Mouse (Mus musculus) kidney, adult 11 months (tissue): ENCODE data around the gene Gm6588.
"Not testable (repeated sequence)": the region's sequence is repeated elsewhere in the genome, so short reads cannot be mapped to it uniquely, and the experiment has no call there.

Source experiments
- DNase-seq: peaks from one replicate; pipeline ENCODE4 v3.0.0; 2022

Gm6588 gene

DNA sequence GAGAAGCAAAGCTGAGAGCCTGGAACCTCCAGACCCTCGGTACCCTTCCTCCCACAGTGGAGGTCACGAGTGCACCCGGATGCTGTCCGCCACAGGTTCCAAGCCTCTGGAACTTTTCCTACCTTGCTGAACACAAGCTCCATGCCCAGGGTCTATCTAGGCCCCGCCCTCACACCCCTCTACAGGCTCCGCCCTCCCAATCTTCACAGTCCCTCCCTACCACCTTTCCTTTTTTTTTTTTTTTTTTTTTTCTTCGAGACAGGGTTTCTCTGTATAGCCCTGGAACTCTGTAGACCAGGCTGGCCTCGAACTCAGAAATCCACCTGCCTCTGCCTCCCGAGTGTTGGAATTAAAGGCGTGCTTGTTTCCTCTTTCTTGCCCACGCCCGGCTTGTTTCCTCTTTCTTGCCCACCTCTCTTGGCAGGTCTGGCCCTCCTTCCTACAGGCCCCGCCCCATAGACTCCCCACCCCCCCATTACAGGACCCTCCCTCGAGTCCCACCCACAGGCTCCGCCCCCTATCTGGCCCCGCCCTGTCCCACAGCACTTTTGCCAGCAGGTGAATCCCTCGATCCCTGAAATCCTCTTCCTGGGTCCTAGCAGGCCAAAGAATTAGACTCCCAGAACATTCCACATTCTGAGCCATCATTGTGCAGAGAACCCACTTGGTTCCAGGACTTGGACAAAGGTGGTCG lies at the start of gene Gm6588:
Gene Gm6588 (plus strand): TSS at position 680 of the 694 bp plus-strand sequence.
- no peak for DNase-seq

DNA sequence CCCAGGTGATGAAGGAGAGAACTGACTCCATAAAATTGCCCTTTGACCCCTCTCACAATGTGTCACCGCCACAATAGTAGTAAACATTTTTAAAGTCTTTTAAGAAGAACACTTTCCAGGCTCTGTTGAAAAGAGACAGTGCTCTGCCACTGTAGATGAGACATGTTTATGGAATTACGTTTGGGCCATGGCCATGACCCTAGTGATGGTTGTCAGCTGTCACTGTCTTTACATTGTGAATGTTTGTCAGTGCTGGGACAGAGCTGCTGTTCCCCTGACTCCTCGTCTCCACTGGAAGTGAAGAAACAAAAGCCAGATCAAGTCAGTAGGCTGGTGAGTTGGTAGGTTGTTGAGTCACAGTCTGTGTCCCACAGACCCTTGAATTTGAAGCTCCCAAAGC lies 46.8 kb upstream of the Gm6588 start:
- DNase-seq = no peak

DNA sequence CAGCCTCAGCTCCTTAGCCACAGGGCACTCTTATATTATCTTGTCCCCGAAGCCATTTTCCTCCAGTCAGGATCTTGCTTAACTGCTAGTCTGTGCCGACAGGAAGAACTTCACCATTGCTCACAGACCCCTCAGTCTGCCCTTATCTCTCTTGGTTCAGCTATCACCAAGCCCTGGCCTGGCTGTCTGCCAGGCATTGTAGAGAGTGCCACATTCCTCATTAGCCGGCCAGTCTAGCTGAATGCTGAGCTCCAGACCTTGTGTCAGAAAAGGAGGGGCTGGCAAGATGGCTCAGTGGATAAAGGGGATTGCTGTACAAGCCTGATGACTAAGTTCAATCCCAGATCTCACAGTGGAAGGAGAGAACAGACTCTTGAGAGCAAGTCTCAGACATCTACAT lies 43.2 kb upstream of the Gm6588 start:
- no peak for DNase-seq

DNA sequence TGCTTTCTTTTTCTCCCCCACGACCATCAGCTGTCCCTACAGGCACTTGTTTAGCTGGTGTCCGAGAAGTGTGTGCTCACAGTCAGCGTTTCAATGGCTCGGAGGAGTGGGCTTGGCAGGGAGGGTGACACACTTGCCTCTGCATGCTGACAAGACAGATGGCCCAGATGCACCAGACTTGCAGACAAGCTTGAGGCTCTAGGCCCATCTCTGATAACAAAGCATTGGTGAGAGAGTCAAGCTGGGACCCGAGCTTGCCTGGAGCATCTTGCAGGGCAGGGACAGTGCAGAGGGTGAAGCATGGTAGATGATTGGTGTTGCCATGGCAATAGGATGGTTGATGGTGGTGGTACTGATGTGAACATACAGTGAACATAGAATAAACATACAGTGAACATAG lies 40.0 kb upstream of the Gm6588 start:
- DNase-seq = no peak

DNA sequence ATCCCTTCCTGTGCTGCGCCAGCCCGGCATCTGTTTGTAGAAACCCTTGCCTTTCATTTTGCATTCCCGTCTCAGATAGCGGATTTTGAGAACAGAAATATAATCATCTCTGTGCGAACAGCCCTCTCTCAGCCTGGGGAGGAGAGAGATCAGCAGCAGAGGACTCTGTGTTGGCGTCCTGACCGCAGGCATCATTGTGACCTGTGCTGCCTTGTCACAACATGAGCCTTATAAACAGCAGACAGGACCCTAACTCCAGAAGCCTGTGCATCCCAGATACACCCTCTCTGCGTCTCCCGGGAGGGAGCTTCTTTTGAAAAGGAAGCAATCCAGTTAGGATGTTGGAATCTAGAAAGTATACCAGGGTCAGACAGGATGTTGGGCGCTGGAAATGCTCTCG lies 38.2 kb upstream of the Gm6588 start:
- DNase-seq = no peak

DNA sequence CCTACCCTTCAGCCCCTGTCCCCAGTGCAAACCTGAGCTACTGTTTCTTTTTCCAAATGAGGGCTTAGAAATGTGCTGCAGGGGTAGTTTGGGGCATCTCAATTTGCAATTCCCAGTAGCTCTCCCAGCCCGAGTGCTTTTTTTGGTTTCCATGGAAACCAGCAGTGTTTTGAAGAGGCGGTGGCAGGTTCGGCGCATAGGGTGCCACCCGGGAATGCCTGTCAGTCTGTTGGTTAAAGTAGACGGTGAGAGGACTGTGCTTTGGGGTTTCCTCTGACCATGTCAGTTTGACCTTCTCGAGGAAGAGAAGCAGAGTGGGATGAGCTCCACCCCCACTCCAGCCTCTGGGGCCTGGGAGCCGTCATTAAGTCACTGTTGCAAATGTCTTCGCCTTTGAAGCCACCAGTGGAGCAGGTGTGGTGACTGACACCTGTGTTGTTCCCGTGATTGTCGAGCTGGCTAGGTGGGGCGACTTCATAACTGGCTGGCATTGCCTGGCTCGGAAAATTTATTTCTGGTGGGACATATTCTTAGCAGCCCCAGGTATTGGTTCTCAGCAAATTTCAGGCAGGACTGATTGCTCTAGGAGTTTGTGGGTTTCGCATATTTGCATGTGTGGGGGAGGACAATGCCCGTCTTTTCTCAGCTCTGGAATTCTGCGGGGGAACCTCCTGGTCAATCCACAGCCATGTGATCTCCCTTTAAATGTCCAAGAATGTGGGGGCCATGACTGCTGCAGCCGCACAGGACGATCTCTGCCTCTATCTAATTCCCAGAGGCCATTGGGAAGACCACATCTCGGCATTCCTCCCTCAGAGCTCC lies 37.5 kb upstream of the Gm6588 start:
- no peak for DNase-seq

DNA sequence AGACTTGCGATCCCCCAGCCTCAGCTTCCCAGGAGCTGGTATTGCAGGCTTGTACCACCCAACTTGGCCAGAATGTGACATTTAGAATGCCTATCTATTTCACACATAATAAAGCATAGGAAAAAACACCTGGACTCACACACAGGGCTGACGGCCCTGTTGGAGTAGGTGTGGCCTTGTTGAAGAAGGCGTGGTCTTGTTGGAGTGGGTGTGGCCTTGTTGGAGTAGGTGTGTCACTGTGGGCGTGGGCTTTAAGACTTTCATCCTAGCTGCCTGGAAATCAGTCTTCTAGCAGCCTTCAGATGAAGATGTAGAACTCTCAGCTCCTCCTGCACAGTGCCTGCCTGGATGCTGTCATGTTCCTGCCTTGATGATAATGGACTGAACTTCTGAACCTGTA lies 36.4 kb upstream of the Gm6588 start:
- DNase-seq = not testable (repeated sequence)

DNA sequence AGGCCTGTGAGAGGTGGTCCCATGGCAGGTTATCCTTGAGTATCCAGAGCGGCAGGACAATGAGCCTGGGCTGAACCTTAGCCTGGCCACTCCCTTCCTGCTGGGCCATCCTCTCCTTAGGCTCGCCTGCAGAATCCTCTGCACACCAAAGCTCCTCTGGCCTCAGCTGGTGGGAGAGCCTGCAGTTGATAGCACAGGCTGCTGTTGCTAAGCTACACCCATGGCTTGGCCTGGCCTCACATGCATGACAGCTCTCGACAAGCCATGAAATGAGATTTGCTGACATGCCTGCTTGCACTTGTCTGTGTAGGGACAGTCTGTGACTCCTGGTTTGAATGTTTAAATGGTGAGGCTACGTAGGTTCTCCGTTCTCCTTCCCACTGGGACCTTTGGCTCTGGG lies 32.6 kb upstream of the Gm6588 start:
- no peak for DNase-seq

DNA sequence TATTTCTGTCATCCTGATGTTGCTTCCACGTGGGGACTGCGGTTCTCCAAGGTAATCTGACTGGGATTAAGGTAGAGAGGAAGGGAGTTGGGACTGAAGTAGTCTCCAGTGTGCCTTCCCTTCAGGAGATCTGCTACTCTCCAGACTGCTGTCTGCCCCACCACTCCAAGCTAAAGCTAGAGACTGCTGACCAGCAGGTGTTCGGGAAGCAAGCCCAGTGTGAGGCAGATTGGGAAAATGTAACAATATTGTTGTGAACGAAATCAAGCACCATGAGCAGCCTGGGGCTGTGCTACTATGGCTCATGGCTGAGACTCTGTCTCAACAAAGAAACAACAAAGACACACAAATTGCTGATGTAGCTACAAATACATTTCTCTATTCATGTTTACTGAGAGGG lies 31.2 kb upstream of the Gm6588 start:
- no peak for DNase-seq

DNA sequence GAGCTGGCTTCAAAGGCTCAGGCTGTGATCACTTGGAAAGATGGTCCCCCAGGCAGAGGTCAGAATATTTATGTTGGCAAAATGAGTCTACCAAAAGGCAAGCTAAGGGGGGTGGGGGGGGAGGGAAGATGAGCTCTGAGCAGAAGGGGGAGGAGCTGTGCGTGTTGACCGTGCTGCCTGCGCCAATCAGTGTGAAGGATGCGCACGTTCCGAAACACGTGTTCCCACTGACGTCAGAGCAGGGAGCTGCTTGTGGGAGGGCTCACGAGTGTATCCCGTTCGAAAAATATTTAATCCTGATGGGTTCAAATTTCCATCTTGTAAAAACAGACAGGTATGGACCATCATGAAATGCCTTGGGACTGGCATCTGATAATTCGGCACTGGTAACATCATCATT lies 29.7 kb upstream of the Gm6588 start:
- no peak for DNase-seq

DNA sequence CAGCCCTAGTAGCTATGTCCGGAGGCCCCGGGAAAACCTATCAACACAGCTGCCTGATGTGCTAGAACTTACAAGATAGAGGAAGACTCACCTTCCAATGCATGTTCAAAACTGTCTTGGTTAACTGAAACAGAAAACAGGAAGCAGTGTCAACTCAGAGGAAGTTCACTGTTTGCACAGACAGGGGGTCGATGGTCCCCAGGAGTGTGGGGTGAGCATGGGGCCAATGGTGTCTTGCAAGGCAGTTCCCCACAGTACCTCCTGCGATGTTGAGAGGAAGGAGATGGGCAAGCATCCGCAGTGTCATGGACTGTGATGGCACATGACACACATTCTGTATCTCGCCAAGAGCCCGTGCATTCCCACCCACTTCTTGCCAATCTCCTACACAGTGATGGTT lies 22.6 kb upstream of the Gm6588 start:
- DNase-seq = no peak

DNA sequence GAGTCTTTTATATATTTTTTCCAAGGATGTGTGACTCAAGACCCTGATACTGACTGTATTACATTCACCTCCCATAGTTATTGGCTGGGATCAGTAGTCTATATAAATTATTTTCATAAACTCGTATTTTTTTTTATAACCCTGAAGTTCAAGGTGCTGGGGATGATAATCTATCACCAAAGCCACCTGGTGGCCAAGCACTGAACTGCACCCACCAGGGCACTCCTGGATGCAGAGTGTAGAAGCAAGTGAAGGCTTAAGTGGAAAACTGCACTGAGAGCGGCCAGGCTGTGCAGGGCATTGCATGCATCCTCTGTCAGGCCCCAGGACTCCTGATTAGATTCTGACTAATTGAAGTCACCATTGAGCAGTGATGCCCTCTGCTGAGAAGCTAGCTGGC lies 21.9 kb upstream of the Gm6588 start:
- no peak for DNase-seq

DNA sequence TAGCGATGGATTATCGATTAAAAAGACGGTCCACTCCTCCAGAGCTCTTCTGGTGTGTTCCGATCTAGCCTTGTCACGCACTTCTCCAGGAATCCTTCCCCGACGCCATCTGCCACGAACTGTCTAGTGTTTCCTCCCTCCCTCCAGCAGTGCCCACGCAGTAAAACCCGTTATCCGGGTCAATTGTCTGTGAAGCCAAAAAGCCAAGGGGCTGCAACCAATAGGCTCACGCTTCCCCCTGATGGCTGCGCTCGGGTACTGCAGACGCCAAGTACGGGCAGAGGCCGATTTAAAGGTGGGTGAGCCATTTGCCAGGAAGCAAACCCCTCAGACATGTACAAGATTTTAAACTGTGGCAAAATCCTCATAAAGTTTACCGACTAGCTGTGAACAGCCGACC lies 20.3 kb upstream of the Gm6588 start:
- no peak for DNase-seq

DNA sequence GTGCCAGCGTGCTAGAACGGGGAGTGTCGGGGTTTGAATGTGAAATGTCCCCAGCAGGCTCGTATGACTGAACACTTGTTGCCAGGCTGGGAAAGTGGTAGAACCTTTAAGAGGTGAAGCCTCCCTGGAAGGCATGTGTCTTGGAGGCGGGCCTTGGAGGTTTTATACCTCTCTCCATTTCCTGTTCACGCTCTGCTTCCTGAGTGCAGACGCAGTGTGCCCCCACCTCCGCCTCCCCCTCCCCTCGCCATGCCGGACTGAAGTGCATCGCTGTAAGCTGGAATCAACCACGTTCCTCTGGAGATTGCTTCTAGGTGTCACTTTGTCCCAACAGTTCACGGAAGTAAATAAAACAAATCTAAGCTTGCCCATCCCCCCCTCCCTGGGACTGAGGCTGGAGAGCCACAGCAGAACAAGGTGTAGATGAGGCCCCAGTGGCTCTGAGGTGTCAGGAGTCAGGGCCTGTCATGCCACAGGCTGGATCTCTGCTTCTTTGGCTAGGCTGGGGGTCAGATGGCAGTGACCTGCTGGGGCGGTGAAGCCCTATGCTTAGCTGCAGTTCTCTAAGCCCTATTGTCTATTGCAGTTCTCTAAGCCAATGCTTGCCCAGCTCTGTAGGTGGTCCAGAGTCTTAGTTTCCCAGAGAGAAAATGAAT lies 18.0 kb upstream of the Gm6588 start:
- no peak for DNase-seq

DNA sequence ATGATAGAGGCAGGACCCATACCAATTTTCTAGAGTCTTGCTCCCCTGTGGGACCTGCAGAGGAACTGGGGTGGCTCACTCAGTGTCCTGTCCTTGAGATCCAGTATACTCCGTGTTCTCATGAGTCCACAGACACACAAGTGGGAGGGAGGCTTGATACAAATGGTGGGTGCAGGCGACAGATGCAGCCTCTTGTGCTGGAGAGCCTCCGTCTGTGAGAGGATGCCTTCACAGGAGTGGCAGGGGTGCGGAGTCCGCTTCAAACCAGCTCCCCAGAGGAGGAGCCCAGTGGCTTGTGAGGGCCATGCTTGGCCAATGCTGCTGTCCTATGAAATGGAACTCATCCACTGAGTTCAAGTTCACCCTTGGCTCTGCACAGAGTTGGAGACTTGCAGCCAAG lies 17.2 kb upstream of the Gm6588 start:
- DNase-seq = no peak

DNA sequence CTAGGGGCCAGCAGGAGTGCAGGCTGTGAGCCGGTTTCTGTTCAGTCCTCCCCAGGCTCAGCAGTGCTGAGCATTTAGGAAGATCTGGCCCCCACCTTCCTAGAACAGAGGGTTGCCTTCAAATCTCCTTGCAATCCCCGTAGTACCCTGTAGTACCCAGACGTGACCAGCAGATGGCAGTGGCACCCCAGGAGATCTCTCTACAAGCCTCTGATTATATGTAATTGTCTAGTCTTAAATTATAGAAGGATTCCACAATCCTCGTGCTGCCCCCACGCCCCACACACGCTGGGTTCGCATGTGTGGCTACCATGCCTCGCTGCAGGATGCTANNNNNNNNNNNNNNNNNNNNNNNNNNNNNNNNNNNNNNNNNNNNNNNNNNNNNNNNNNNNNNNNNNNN lies 16.2 kb upstream of the Gm6588 start:
- peak; percentile 26 for DNase-seq

DNA sequence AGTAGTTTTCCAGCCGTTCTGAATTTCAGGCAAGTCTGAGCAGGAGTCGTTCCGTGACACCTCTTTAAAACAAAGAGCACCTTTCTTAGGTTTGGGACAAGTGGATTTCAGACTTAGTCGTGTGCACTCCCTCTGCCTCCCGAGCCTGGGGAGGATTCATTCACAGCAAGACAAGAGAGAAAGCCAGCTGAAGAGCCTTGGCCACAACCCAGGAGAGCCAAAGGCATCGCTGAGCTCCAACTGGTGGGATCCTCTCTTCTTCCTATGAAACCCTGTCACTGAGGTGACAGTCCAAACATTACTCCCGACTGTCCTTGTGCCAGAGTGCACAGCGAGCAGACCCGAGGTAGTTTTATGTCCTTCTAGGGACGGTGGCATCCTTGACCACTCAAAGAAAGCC lies 10.7 kb upstream of the Gm6588 start:
- no peak for DNase-seq

DNA sequence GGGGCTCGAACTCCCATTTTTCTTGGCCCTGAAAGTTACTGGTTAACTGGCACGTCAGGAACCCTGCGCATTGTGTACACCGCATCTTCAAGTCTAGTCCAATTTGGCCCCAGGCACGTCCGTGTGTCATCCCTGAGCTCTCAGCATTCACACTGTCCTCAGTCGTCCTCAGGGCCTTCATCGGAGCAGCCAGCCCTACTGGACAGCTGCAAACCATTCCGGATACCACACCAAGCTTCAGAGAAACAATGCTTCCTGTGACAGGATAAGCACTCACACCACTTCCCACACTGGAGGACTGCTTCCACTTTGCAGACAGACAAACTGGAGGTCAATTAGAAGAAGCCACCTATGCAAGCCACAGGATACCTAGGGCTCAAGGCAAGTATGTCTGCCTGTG lies 3.9 kb downstream of the Gm6588 start:
- DNase-seq = no peak

DNA sequence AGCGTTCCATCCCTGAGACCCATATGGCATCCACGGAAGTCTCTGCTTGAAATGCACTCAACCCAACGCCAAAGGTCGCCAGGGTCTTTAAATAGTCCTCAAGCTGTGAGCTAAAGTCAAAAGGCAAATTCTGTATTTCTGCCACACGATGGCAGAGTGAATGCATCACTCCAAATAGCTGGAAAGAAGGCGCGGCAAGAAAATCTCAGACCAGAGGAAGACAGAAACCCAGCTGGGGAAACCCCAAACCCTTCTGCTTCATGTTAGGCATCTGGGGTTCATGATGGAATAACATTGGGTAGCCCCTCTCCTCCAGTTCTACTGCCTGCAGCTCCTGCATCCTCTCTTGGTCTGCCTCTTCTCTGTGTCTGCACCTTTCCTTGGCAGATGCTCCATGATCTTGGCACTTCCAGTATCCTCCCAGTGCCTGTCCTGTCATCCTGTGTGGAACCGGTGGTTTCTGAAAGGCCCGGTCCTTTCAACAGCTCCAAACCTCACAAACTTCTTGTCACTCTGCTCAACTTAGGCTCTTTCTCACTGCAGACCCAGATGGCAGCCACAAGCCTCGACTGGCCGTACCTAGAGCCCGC lies 5.8 kb downstream of the Gm6588 start:
- no peak for DNase-seq

DNA sequence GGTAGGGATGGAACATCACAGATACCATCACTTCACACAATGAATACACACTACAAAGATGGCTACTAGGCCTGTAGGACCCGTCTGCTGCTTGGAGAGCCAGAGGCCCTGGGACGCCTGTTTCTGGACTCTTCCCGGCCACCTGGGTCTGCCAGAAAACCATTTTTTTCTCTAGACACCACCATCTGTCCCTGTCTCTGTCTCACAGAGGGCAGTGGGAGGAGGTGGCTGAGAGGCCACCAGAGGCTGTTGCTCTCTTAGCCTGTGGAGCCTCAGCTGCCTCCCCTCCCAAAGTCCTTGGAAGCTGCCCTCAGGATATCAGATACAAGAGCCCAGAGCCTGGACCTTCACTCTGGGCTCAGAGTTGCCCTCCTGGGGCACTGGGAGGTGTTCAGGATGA lies 10.7 kb downstream of the Gm6588 start:
- DNase-seq = no peak

DNA sequence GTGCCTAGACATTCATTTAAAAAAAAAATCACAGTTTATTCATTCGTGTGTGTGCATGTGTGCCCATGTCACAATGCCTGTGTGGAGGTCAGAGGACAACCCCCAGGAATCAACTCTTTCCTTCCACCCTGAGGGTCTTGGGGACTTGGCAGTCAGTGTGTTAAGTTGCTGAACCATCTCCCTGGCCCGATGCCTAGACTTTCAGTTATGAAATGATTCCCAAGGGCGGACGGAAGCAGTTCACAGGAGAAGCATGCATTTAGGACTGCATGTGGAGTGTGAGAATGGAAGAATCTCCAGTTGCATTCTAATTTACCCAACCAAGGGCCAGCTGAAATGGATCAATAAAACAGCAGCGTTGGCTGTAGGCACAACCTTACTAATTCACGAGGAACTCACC lies 17.1 kb downstream of the Gm6588 start:
- DNase-seq = no peak

DNA sequence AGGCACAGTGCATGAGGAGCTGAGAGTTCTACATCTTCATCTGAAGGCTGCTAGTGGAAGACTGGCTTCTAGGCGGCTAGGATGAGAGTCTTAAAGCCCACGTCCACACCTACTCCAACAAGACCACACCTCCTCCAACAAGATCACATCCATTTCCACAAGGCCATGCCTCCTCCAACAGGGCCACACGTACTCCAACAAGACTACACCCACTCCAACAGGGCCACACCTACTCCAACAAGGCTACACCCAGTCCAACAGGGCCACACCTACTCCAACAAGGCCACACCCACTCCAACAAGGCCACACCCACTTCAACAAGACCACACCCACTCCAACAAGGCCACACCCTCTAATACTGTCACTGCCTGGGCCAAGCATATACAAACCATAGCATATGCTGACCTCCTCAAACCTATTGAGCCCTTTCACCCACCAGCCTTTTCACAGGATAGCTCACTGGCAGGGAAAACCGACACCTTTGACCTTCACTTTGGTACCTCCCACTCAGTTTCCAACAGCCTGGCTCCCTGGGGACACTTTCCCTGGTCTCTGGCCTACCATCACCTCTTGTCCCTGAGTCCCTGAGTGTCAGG lies 19.9 kb downstream of the Gm6588 start:
- DNase-seq = no peak

DNA sequence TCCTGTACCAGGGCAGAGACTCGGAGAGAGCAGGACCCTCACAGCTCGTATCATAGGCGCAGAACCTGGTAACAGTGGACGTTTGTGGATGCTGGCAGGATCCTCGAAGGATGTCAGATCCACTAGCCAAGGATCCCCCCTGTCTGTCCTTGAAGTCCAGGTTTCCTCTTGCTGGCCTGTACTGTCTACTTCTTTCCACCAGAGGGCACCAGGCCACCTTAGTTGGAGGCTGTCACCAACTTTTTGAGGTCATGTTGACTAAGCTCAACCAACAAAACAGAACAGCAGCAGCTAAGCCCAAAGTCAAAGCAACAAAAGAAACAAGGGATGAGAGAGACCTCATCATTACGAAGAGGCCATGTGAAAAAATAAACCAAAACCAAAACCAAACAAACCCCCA lies 20.9 kb downstream of the Gm6588 start:
- no peak for DNase-seq
